Mouse (Mus musculus): ENCODE data around the gene Tmem132a.

DNA sequence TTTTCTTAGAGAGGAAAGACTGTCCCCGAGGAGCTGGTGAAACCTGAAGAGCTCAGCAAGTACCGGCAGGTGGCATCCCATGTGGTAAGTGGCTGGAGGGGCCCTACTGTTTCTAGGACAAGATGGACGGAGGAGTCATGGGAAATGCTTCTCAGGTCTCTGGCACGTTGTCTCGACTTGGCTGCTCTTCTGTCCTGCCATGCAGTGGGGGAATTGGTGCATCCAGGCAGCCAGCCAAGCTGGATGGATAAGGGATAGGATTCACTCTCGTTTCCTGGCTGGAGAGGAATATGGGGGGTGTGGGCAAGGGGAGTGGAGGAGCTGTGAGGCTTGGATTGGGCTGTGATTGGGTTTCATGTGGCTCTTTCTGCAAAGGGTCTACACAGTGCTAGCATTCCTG is 30.6 kb upstream of the Tmem132a start:
- no peak for TF ChIP-seq POLR2A (IDR thresholded peaks at IDR 0.05; ENCODE audit: low read depth, low read length)
- TF ChIP-seq CTCF (IDR thresholded peaks at IDR 0.05; ENCODE audit: extremely low read depth, insufficient read depth, insufficient read length, insufficient replicate concordance), result no peak
